Mouse (Mus musculus) forebrain, embryonic 15.5 days (tissue): ENCODE measurements around the gene Ran. TPM values are rescaled to one million over a fixed set of nuclear protein-coding genes. Genes with fewer than 3 reads are reported as not detected.
A peak's percentile ranks its signal among the peaks of the same experiment; 100 is the strongest.

Experiments used
- ATAC-seq: fragments of 200-750 bp; cut with Nextera tagmentation; replicated peaks from 2 replicates; pipeline ENCODE4 v1.8.0; 2017; ENCODE audit warnings: mild to moderate bottlenecking, moderate TSS enrichment, moderate library complexity
- H3K27ac ChIP-seq: fragments of 300-500 bp; sonication (generic); replicated peaks from 2 replicates; pipeline ENCODE4 v1.5.1; 2015; ENCODE audit warnings: mild to moderate bottlenecking, inconsistent platforms
- H3K27me3 ChIP-seq: fragments of 300-500 bp; sonication (generic); 2 replicates; pipeline ENCODE4 v1.6.1; 2015; ENCODE audit warnings: inconsistent platforms
- H3K36me3 ChIP-seq: fragments of 300-500 bp; sonication (generic); 2 replicates; pipeline ENCODE4 v1.6.1; 2015; ENCODE audit warnings: mild to moderate bottlenecking, inconsistent platforms
- H3K4me1 ChIP-seq: fragments of 300-500 bp; sonication (generic); 2 replicates; pipeline ENCODE4 v1.6.1; 2015; ENCODE audit warnings: inconsistent platforms
- H3K4me2 ChIP-seq: fragments of 300-500 bp; sonication (generic); replicated peaks from 2 replicates; pipeline ENCODE4 v1.6.1; 2015; ENCODE audit warnings: mild to moderate bottlenecking, inconsistent platforms
- H3K4me3 ChIP-seq: fragments of 300-500 bp; sonication (generic); 2 replicates; pipeline ENCODE4 v1.5.1; 2015; ENCODE audit warnings: mild to moderate bottlenecking, inconsistent platforms
- H3K9ac ChIP-seq: fragments of 300-500 bp; sonication (generic); replicated peaks from 2 replicates; pipeline ENCODE4 v1.6.1; 2015; ENCODE audit warnings: mild to moderate bottlenecking, inconsistent platforms
- H3K9me3 ChIP-seq: fragments of 300-500 bp; sonication (generic); 2 replicates; pipeline ENCODE4 v1.6.1; 2016; ENCODE audit warnings: inconsistent platforms
- WGBS: fragments of 180-500 bp; shearing (Covaris S2); methylation state at CpG from one replicate; pipeline ENCODE4 v1.1.7; 2015; ENCODE audit warnings: mixed read lengths; 5-methylcytosine and 5-hydroxymethylcytosine counted together
- polyA plus RNA-seq: library from polyadenylated mRNA; unstranded; fragments of >200 nt; fragmentation: Nextera tagmentation; extraction: Ambion mirVana; gene quantifications from 2 replicates; pipeline ENCODE4 v1.2.1, GENCODE M21; 2015

Gene Ran
- polyA plus RNA-seq, 1 experiment from 2014 or later: 487 TPM

DNA sequence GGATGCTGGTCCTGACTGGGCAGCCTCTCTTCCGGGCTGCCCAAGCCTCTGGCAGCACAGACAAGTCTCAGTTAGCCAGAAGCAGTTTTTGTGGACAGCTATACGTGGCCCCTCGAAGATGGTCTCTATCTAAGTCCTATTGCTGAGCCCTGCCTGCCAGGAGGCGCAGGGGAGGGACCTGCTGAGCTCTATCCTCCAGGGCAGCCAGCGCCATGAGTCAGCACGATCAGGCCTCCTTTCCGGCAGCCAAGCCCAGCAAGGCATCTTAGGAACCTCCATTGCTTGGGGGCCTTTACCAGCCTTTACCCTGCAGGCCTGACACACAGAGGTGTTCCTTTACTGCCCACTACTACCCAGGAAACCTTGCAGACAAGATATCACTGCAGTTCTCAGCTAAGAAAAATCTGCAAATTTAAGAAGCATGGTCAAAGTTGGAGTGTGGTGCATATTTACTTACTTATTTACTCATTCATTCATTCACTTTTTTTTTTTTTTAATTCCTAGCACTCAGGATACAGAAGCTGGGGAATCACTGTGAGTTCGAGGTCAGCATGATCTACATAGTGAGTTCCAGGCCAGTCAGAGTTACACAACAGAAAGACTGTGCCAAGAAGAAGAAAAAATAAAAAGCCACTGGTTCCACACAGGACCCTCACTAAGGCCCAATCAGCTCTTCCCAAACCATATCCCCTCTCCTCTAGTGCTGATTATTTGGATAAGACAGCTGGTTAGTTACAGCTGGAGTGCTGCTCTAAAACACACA lies 19.0 kb upstream of the Ran start:
- no peaks in the 10 kb centered on the region for H3K27me3 ChIP-seq
- no peaks in the 10 kb centered on the region for H3K4me1 ChIP-seq
- ATAC-seq: no peak
- no peaks in the 10 kb centered on the region for H3K9me3 ChIP-seq
- 54% methylated on average over 8 of the region's 8 CpGs for WGBS
- H3K36me3 ChIP-seq: no peaks in the 10 kb centered on the region
- H3K9ac ChIP-seq: no peak overlapping the region
- no peak overlapping the region for H3K4me3 ChIP-seq
- H3K4me2 ChIP-seq: no peak overlapping the region
- H3K27ac ChIP-seq: no peak overlapping the region

DNA sequence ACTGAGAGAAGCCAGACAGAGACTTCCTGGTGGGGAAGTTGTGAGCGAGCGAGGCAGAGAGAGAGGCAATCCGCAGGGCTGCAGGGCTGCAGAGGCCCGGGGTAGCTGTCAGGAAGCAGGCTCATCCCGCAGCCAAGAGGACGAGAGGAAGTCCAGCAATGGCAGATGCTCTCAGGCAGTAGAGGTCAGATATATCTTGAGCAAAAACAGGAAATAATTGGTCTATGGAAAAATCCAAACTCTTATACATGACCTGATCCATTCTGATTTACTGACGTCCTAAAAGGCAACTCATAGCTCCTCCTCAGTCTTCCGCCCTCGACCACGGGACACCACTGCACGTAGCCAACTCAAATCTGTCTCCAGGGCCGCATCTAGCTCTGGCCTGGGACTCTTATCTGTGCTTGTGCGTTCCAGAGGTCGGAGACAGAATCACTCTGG lies 17.3 kb upstream of the Ran start:
- Histone ChIP-seq H3K9ac (no peak overlapping the region), H3K9me3 (no peaks in the 10 kb centered on the region), H3K4me1 (peaks cover 13% of the 10 kb centered on the region), H3K4me2 (no peak overlapping the region), H3K27ac (no peak overlapping the region), H3K36me3 (no peaks in the 10 kb centered on the region), H3K4me3 (no peak overlapping the region), H3K27me3 (no peaks in the 10 kb centered on the region)
- WGBS: 74% methylated on average over 14 of the region's 14 CpGs
- ATAC-seq: no peak

DNA sequence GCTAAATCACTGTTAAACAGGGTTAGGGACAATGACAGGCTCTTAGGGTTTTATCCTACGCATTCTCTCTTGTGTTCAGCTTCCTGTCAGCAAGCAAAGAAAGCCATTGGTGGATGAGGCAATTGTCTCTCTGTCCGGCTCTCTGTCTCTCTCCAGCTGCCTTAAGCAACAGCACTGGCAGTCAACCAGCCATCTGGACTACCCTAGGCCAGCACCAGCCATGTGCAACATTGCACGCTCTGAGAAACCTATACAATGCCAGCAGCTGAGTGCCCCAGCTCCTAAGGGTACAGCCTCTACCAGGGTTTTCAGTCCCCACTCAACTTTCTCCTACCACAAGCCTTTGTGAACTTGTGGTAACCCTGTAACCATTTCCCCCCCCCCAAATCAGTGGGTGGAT lies 14.5 kb upstream of the Ran start:
- H3K4me3 ChIP-seq: no peak overlapping the region
- H3K4me1 ChIP-seq: peaks cover 23% of the 10 kb centered on the region
- 82% methylated on average over 3 of the region's 3 CpGs for WGBS
- H3K27me3 ChIP-seq: no peaks in the 10 kb centered on the region
- no peak overlapping the region for H3K4me2 ChIP-seq
- ATAC-seq: no peak
- no peak overlapping the region for H3K27ac ChIP-seq
- H3K36me3 ChIP-seq: no peaks in the 10 kb centered on the region
- no peak overlapping the region for H3K9ac ChIP-seq
- no peaks in the 10 kb centered on the region for H3K9me3 ChIP-seq

DNA sequence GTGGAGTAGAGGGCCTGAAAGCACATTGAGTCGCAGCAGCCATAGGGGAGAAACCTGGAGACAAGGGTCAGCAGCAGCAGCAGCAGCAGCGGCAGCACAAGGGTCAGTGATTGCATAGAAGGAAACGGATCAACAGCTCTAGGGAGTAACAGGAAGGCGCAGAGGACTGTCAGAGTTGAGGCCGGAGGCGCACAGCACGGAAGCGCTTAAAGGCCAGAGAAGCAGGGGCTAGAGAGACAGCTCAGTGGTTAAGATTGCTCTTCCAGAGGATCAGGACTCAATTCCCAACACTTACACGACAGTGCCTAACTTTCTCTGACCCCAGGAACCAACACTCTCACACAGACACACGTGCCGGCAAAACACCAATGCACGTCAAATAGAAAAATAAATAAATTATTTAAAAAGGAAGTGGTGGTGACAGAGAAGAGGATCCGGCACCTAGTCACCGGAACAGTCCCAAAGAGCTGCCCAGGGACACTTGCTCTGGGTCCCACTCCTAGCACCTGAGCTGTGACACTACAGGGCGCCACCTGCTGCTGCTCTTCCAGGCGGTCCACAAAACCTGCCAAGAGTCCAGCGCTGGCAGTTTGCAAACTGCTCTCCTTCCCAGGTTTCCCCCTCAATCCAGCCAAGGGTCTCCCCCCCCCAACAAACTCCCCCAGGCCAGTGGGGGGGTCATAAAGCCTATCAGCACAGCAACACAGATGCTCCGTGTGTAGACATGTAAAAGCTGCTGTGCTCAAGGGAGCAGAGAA lies 13.7 kb upstream of the Ran start:
- H3K4me3 ChIP-seq: no peak overlapping the region
- no peak for ATAC-seq
- no peaks in the 10 kb centered on the region for H3K36me3 ChIP-seq
- H3K27me3 ChIP-seq: no peaks in the 10 kb centered on the region
- no peak overlapping the region for H3K27ac ChIP-seq
- no peak overlapping the region for H3K9ac ChIP-seq
- no peaks in the 10 kb centered on the region for H3K9me3 ChIP-seq
- H3K4me2 ChIP-seq: no peak overlapping the region
- H3K4me1 ChIP-seq: peaks cover 23% of the 10 kb centered on the region
- 81% methylated on average over 18 of the region's 18 CpGs for WGBS

DNA sequence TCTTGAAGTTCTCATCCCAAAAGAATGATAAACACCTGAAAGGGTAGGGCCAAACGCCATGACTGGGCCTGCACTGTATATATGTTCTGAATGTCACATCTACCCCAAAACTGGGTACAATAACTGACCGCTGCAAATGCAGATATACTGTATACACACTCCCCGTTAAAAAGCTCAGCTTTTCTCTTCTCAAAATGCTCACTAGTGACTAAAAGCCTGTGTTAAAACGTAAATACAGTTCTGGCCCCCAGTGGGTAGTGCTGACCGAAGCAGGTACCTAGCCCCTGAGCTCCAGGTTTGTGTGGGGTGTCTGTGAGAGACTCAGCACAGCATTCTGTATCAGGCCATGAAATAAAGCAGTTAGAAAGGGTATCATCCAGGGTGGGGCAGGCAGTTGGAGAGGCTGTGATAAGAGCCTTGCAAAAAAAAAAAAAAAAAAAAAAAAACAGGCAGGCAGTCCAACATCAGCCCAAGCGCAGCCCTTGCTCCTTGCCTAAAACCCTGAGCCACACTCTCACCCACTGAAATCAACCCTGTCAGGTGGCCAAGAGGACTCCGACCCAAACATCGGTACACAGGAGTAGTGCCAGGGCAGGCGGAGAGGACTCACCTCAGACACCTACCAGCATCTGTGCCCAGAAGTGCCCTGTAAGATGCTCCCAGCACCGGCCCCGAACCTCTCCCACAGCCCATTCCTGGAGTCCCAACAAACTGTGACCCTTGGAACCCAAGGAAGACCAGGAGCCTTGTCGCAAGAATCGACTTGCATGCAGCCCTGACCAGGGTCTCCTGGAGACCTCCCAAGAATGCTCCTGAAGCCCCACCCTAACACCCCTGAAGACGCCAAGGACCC lies 12.5 kb upstream of the Ran start:
- H3K9me3 ChIP-seq: no peaks in the 10 kb centered on the region
- no peak; the same call in 1 of the 2 replicates for ATAC-seq
- H3K27me3 ChIP-seq: no peaks in the 10 kb centered on the region
- H3K4me1 ChIP-seq: peaks cover 23% of the 10 kb centered on the region
- H3K9ac ChIP-seq: peak overlapping the region; percentile 67
- WGBS: 50% methylated on average over 14 of the region's 14 CpGs
- H3K4me3 ChIP-seq: peak overlapping the region; percentile 62
- H3K27ac ChIP-seq: no peak overlapping the region
- H3K4me2 ChIP-seq: peak overlapping the region; percentile 71
- H3K36me3 ChIP-seq: no peaks in the 10 kb centered on the region

DNA sequence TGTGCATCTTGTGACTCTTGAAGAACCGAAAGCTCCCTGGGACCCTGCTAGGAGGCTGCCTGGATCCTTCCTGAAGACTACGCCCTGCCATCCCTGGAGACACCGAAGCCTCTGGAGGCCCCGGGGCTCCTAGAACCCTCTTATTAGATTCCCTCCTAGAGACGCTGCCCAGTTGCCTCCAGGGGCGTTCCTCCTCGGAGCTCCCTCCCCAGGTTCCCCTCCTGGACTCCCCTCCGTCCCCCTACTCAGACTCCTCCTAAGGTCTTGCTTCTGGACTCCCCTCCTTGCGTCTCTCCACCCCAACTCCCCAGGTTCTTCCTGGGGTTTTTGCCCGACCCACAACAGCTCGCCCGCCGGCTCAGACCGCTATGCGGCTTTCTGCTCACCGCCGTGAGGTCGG lies 11.9 kb upstream of the Ran start:
- Histone ChIP-seq H3K9ac (peak overlapping the region; percentile 67), H3K4me2 (peak overlapping the region; percentile 71), H3K27me3 (no peaks in the 10 kb centered on the region), H3K36me3 (no peaks in the 10 kb centered on the region), H3K4me3 (peak overlapping the region; percentile 62), H3K4me1 (peaks cover 23% of the 10 kb centered on the region), H3K27ac (0 out of 2 replicates have a peak overlapping the region, but pooled peaks have one; percentile 19), H3K9me3 (no peaks in the 10 kb centered on the region)
- no peak; the same call in 1 of the 2 replicates for ATAC-seq
- WGBS: under 1% methylated on average over 18 of the region's 18 CpGs

DNA sequence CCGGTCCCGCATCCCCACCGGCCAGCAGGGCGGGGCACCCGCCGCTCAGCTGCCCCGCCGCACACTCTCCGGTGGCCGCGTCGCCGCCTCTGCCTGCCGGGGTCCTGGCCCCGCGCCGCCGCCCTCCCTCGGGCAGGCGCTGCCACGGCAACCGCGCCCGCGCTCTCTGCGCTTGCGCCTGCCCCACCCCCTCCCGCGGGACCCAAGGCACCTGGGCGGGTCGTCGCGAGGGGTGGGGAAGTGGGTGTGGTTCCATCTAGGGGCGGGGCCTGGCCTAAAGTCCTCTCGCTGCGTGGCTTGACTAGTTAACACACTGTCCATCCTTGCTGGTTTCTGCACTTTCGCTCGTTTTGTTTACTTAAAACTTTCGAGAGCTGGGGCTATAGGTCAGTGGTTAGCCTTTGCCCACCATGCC lies 11.4 kb upstream of the Ran start, which contains the start of gene Stx2:
Gene Stx2 (minus strand): TSS at position 163 of the 415 bp plus-strand sequence.
- no peaks in the 10 kb centered on the region for H3K36me3 ChIP-seq
- under 1% methylated on average over 39 of the region's 39 CpGs for WGBS
- peak within 1 kb of the TSS; percentile 62 for H3K4me3 ChIP-seq
- H3K27me3 ChIP-seq: no peaks in the 10 kb centered on the region
- ATAC-seq: peak; percentile 91
- H3K4me2 ChIP-seq: peak within 1 kb of the TSS; percentile 71
- H3K9ac ChIP-seq: peak within 1 kb of the TSS; percentile 67
- H3K27ac ChIP-seq: 0 out of 2 replicates have a peak within 1 kb of the TSS, but pooled peaks have one; percentile 19
- H3K4me1 ChIP-seq: peaks cover 23% of the 10 kb centered on the region
- no peaks in the 10 kb centered on the region for H3K9me3 ChIP-seq

DNA sequence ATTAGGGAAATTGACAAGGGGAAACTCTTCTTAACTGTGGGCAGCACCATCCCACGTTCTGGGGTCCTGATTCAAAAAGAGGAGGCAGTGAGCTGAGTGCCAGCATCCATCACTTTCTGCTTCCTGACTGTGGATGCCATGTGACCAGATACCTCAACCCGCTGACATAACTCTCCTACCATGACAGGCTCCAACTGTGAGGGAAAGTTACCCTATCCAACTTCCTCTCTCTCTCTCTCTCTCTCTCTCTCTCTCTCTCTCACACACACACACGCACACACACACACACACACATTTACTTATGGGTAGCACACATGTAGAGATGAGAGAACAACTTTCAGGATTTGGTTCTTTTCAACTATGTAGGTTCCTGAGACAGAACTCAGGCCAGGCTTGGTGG lies 10.3 kb upstream of the Ran start:
- ATAC-seq: no peak
- Histone ChIP-seq H3K9ac (no peak overlapping the region), H3K9me3 (no peaks in the 10 kb centered on the region), H3K27me3 (no peaks in the 10 kb centered on the region), H3K36me3 (no peaks in the 10 kb centered on the region), H3K27ac (no peak overlapping the region), H3K4me2 (no peak overlapping the region), H3K4me3 (no peak overlapping the region), H3K4me1 (peaks cover 23% of the 10 kb centered on the region)
- WGBS: 82% methylated on average over 3 of the region's 3 CpGs

DNA sequence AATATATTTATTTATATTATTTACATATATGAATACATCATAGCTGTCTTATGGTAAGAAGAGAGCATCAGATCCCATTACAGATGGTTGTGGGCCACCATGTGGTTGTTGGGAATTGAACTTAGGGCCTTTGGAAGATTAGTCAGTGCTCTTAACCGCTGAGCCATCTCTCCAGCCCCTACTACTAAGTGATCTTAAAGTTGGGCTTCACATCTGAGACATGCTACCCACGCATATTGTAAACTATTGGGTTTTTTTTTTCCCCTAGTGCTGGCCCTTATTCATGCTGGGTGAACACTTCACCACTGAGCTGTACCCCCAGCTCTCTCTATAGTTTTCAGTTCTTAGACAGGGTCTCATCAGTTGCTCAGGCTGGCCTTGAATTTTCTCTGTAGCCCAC lies 8.9 kb upstream of the Ran start:
- H3K9me3 ChIP-seq: no peaks in the 10 kb centered on the region
- no peak for ATAC-seq
- H3K36me3 ChIP-seq: no peaks in the 10 kb centered on the region
- no peak overlapping the region for H3K9ac ChIP-seq
- H3K27ac ChIP-seq: no peak overlapping the region
- no peak overlapping the region for H3K4me3 ChIP-seq
- no peak overlapping the region for H3K4me2 ChIP-seq
- WGBS: 85% methylated on average over 2 of the region's 2 CpGs
- no peaks in the 10 kb centered on the region for H3K27me3 ChIP-seq
- peaks cover 23% of the 10 kb centered on the region for H3K4me1 ChIP-seq

DNA sequence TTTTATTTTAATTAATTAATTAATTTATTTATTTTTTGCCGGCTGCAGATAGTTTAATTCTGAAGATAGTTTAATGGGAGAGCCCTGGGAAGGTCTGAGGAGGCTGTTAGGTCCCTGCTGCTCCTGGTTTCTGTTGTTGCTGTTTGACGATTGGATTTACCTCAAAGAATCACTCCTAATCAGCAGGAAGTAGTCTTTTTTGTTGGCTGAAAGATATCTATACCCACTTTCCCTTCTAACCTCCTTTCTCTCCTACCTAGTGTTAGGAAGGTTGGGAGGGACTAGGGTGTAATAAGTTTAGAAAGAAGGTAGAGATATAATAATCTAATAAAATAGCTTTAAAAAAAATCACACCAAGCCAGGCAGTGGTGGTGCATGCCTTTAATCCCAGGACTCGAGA lies 4.8 kb upstream of the Ran start:
- Histone ChIP-seq H3K27me3 (no peaks in the 10 kb centered on the region), H3K4me2 (no peak overlapping the region), H3K4me1 (peaks cover 6% of the 10 kb centered on the region; the same call in 1 of the 2 replicates), H3K4me3 (no peak overlapping the region), H3K9ac (no peak overlapping the region), H3K36me3 (no peaks in the 10 kb centered on the region), H3K9me3 (no peaks in the 10 kb centered on the region), H3K27ac (no peak overlapping the region)
- no peak for ATAC-seq
- WGBS: 81% methylated on average over 3 of the region's 3 CpGs

DNA sequence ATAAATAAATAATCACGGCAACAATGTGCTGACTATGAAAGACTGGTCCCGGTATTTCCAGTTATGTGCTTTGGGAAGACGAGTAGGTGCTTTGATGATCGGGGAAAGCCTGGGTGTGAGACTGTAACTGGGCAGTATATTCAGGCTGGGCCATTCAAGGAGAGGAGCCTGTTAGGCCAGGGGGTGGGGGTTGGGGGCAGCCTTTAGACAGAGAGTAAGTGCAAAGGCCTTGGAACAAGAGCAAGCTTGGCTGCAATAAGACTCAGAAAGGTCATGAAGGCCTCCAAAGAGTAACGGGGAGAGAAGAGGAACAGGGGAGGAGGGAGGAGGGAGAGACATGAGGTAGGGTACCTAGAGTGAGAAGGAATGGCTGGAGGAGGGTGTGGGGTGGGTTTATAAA lies 4.3 kb upstream of the Ran start:
- Histone ChIP-seq H3K9me3 (no peaks in the 10 kb centered on the region), H3K27me3 (no peaks in the 10 kb centered on the region), H3K36me3 (no peaks in the 10 kb centered on the region), H3K27ac (no peak overlapping the region), H3K9ac (no peak overlapping the region), H3K4me1 (peaks cover 6% of the 10 kb centered on the region; the same call in 1 of the 2 replicates), H3K4me2 (no peak overlapping the region), H3K4me3 (no peak overlapping the region)
- no peak for ATAC-seq
- 89% methylated on average over 5 of the region's 5 CpGs for WGBS

DNA sequence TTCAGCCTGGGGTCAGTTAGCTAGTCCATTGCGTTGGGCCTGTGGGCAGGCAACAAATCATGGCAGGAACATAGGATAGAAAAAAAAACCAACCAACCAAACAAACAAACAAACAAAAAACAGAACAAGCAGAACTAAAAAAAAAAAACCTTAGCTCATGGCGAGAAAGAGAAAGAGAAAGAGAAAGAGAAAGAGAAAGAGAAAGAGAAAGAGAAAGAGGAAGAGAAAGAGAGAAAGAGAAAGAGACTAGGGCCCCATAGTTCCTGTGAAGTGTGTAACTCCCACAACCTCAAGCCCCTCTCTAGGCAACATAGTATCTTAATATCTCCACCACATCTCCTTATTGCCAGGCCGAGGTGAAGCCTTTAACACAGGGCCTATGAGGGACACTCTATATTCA lies 3.5 kb upstream of the Ran start:
- no peaks in the 10 kb centered on the region for H3K36me3 ChIP-seq
- H3K4me2 ChIP-seq: no peak overlapping the region
- no peak overlapping the region for H3K4me3 ChIP-seq
- 93% methylated on average over 3 of the region's 3 CpGs for WGBS
- no peaks in the 10 kb centered on the region for H3K9me3 ChIP-seq
- H3K4me1 ChIP-seq: peaks cover 8% of the 10 kb centered on the region
- no peak overlapping the region for H3K27ac ChIP-seq
- H3K27me3 ChIP-seq: no peaks in the 10 kb centered on the region
- H3K9ac ChIP-seq: no peak overlapping the region
- no peak for ATAC-seq
